Mouse (Mus musculus) lung, adult 2 months (tissue): ENCODE measurements around the gene Srsf6. TPM values are rescaled to one million over a fixed set of nuclear protein-coding genes. Genes with fewer than 3 reads are reported as not detected.

Experiments used
- DNase-seq: peaks from one replicate; pipeline ENCODE4 v3.0.0; 2022
- H3K4me1 ChIP-seq: fragments of 200-500 bp; 2 replicates; pipeline ENCODE4 v1.6.1; 2011; ENCODE audit warnings: low read length; ENCODE audit not compliant: control insufficient read depth, insufficient read depth
- H3K4me3 ChIP-seq: fragments of 200-500 bp; replicated peaks from 2 replicates; pipeline ENCODE3; 2011; ENCODE audit warnings: low read depth, mild to moderate bottlenecking, control low read depth, low read length; ENCODE audit errors: extremely low read depth
- CTCF ChIP-seq: fragments of 200-500 bp; IDR thresholded peaks from 2 replicates; pipeline ENCODE4 v1.5.1; 2011; ENCODE audit warnings: mild to moderate bottlenecking, low read length, control low read depth; ENCODE audit not compliant: insufficient read depth
- POLR2A ChIP-seq: fragments of 200-500 bp; IDR thresholded peaks from 2 replicates; pipeline ENCODE4 v1.6.1; 2011; ENCODE audit warnings: low read depth, mild to moderate bottlenecking, control low read depth, low read length, borderline replicate concordance; ENCODE audit errors: extremely low read depth
- WGBS: fragments of 180-500 bp; shearing (Covaris S2); methylation state at CpG from one replicate; pipeline ENCODE4 v1.1.7; 2018; 5-methylcytosine and 5-hydroxymethylcytosine counted together
- polyA plus RNA-seq: library from polyadenylated mRNA; depleted of rRNA; stranded (reverse); fragments of >200 nt; gene quantifications from 2 replicates; pipeline ENCODE4 v1.2.3, GENCODE M21; 2012; rRNA removed

Gene Srsf6
- polyA plus RNA-seq, 1 experiment, result 75.3 TPM

- TF ChIP-seq POLR2A (no peak), CTCF (no peak)
- 65% methylated on average over 11 of the region's 11 CpGs for WGBS
- H3K4me1 ChIP-seq, result peaks cover 11% of the 10 kb centered on the region
- no peak overlapping the region for H3K4me3 ChIP-seq
- no peak for DNase-seq
These were observed 43.9 kb downstream of the Srsf6 start for GRCm38 (mm10) chr2:162975157-162975775.

- WGBS, result 28% methylated on average over 4 of the region's 4 CpGs
These were observed 44.7 kb downstream of the Srsf6 start for GRCm38 (mm10) chr2:162976001-162976400.

GRCm38 (mm10) chr2:162984381-162984780 lies 53.1 kb downstream of the Srsf6 start:
- no peak for DNase-seq
- H3K4me3 ChIP-seq, result no peak overlapping the region
- no peak for TF ChIP-seq POLR2A
- no peak for TF ChIP-seq CTCF
- 88% methylated on average over 6 of the region's 6 CpGs for WGBS
- H3K4me1 ChIP-seq, result no peaks in the 10 kb centered on the region; the same call in 1 of the 2 replicates

More at GRCm38 (mm10) chr2:162976001-162976400, 44.7 kb downstream of the Srsf6 start:
- Histone ChIP-seq H3K4me3 (no peak overlapping the region), H3K4me1 (peaks cover 11% of the 10 kb centered on the region)
- TF ChIP-seq CTCF, result no peak
- no peak; the same call in 1 of the 2 replicates for TF ChIP-seq POLR2A
- peak; percentile 26 for DNase-seq

GRCm38 (mm10) chr2:162985923-162986322 lies 54.6 kb downstream of the Srsf6 start:
- no peaks in the 10 kb centered on the region; the same call in 1 of the 2 replicates for H3K4me1 ChIP-seq
- DNase-seq, result no peak
- TF ChIP-seq CTCF, result no peak
- no peak for TF ChIP-seq POLR2A
- 20% methylated on average over 3 of the region's 3 CpGs for WGBS
- H3K4me3 ChIP-seq, result no peak overlapping the region

Other genes with a start within 250 kb of the Srsf6 start
- 0.30 TPM in 1 of 2 replicates, not detected in the other for gene L3mbtl1, start 11.9 kb downstream of the Srsf6 start, polyA plus RNA-seq
- gene Sgk2, start 55.8 kb downstream of the Srsf6 start, polyA plus RNA-seq, result 0.05 and 0.11 TPM in 2 replicates
- gene Ift52, start 85.8 kb downstream of the Srsf6 start, polyA plus RNA-seq, result 17.9 and 25.4 TPM in 2 replicates
- 1.5 and 1.8 TPM in 2 replicates for gene Mybl2, start 123.2 kb downstream of the Srsf6 start, polyA plus RNA-seq
- 0.29 TPM in 1 of 2 replicates, not detected in the other for gene Gtsf1l, start 156.3 kb downstream of the Srsf6 start, polyA plus RNA-seq